ENCODE assay signal across 19 mouse cellular contexts in genomic region chr1:127937277-127937676, GRCm38 (mm10).
A peak's percentile ranks its signal among the peaks of the same experiment; 100 is the strongest.
DNase-seq lines count a peak whose midpoint lies in the region; TF ChIP-seq lines count a peak whose summit lies in the region.
"Had no signal": no experiment of that assay in that cellular context is flagged by ENCODE, and none has a peak within 500 bp of the region (broad histone marks: within the 10 kb centered on the region; RNA-seq: fewer than 3 reads in every experiment).

No protein-coding gene starts in this region.

- no peaks in the 10 kb centered on the region for H3K27me3 ChIP-seq in heart, adult 2 months (ENCODE audit: control insufficient read depth, insufficient read depth, low read length)
- H3K27me3 ChIP-seq: CH12.LX; embryonic facial prominence, embryonic 15.5 days; forebrain, embryonic 12.5 days; hindbrain, embryonic 15.5 days; limb, embryonic 13.5 days; liver, embryonic 15.5 days; midbrain, embryonic 15.5 days had no signal

- no peak for TF ChIP-seq EP300 in heart, adult 2 months (IDR thresholded peaks at IDR 0.05; ENCODE audit: insufficient read depth, low read depth, low read length)

- 62% methylated on average over 8 of the region's 8 CpGs for WGBS in heart, adult 2 months

- no peak overlapping the region for H3K27ac ChIP-seq in heart, adult 2 months
- H3K27ac ChIP-seq in cortical plate, adult 2 months (ENCODE audit: insufficient read depth, low read length), result peak overlapping the region; percentile 93; the same call in 1 of the 2 replicates
- H3K27ac ChIP-seq: forebrain, embryonic 12.5 days; hindbrain, embryonic 15.5 days; limb, embryonic 13.5 days; liver, embryonic 15.5 days; macrophage; midbrain, embryonic 15.5 days had no signal

- DNase-seq in heart, adult 2 months, result no peak
- DNase-seq in heart, adult 9 months (ENCODE audit: low spot score in 2 of 2), result no peak
- peak; percentile 16 for DNase-seq in left cerebral cortex, postnatal 4 days
- DNase-seq in left cerebral cortex, postnatal 10 days (ENCODE audit: extremely low spot score in 1 of 2, low spot score in 2 of 2), result no peak
- DNase-seq in gastrocnemius, postnatal 25 days, result peak; percentile 47
- no peak for DNase-seq in adipocyte (ENCODE audit: low spot score)
- no peak for DNase-seq in kidney, postnatal 36 days
- DNase-seq: cerebellum, adult 8-10 months; kidney, adult 2 months; thymus, postnatal 4 days had no signal

- no peak for TF ChIP-seq POLR2A in heart, adult 2 months (IDR thresholded peaks at IDR 0.05; ENCODE audit: insufficient read depth, low read depth, low read length)
- TF ChIP-seq POLR2A in cortical plate, adult 2 months (IDR thresholded peaks at IDR 0.05; ENCODE audit: extremely low read depth, insufficient read depth, low read length), result no peak

- H3K36me3 ChIP-seq in heart, adult 2 months (ENCODE audit: control insufficient read depth, insufficient read depth, low read length), result peaks cover 4% of the 10 kb centered on the region

- no peaks in the 10 kb centered on the region for H3K79me2 ChIP-seq in heart, adult 2 months (replicated peaks; ENCODE audit: control insufficient read depth, insufficient read depth, low read length)

- H3K4me1 ChIP-seq in heart, adult 2 months (ENCODE audit: control insufficient read depth, insufficient read depth, low read length), result no peaks in the 10 kb centered on the region
- H3K4me1 ChIP-seq in cortical plate, adult 2 months (ENCODE audit: control insufficient read depth, insufficient read depth, low read length), result peaks cover 13% of the 10 kb centered on the region; the same call in 1 of the 2 replicates
- H3K4me1 ChIP-seq: embryonic facial prominence, embryonic 15.5 days; forebrain, embryonic 12.5 days; hindbrain, embryonic 15.5 days; limb, embryonic 13.5 days; liver, embryonic 15.5 days; midbrain, embryonic 15.5 days had no signal

- intact Hi-C loops in heart, adult 2 months (cut with DNase I), result no loop called here
- intact Hi-C loops in left cerebral cortex, postnatal 4 days (cut with DNase I), result loop anchor here (10.0 kb wide), 1 partner anchor 208 kb away; no protein-coding TSS in a partner anchor
- intact Hi-C loops in left cerebral cortex, postnatal 10 days (cut with DNase I), result loop anchor here (5.0 kb wide), 1 partner anchor 205 kb away; no protein-coding TSS in a partner anchor

- no peak overlapping the region for H3K4me3 ChIP-seq in heart, adult 2 months
- no peak overlapping the region for H3K4me3 ChIP-seq in cortical plate, adult 2 months (ENCODE audit: insufficient read depth, low read length)
- H3K4me3 ChIP-seq: embryonic facial prominence, embryonic 15.5 days; forebrain, embryonic 12.5 days; hindbrain, embryonic 15.5 days; limb, embryonic 13.5 days; liver, embryonic 15.5 days; midbrain, embryonic 15.5 days had no signal

- TF ChIP-seq CTCF in heart, adult 2 months (IDR thresholded peaks at IDR 0.05), result peak; percentile 46
- peak; percentile 27; the same call in 1 of the 2 replicates for TF ChIP-seq CTCF in cortical plate, adult 2 months (IDR thresholded peaks at IDR 0.05; ENCODE audit: extremely low read depth, insufficient read depth, low read length)

- H3K9ac ChIP-seq in heart, adult 2 months (ENCODE audit: low read depth, low read length), result no peak overlapping the region
- H3K9ac ChIP-seq: embryonic facial prominence, embryonic 15.5 days; forebrain, embryonic 12.5 days; hindbrain, embryonic 15.5 days; limb, embryonic 13.5 days; liver, embryonic 15.5 days; midbrain, embryonic 15.5 days had no signal

Comparison
In these comparisons a context has a peak if more than half of its experiments do, and no peak if none do; other contexts are left out.
1. DNase-seq: peak in left cerebral cortex, postnatal 4 days (single experiment) and gastrocnemius, postnatal 25 days (single experiment); none in heart, adult 2 months (0 of 2), heart, adult 9 months (0 of 2), left cerebral cortex, postnatal 10 days (0 of 2), adipocyte (single experiment) and kidney, postnatal 36 days (0 of 2).